Mouse (Mus musculus) CH12.LX (cell line): Measurements from ENCODE around the gene Best1.

ENCODE experiments used
- CTCF ChIP-seq, 2 experiments: IDR thresholded peaks in 1 of 2; conservative IDR thresholded peaks in 1 of 2; 2 replicates each; pipeline ENCODE4 v1.5.1; 2011 to 2012; ENCODE audit warnings: low read depth in 2 of 2, low read length in 2 of 2, improper control_type of control experiment in 1 of 2, inconsistent platforms in 1 of 2, mild to moderate bottlenecking in 1 of 2, moderate library complexity in 1 of 2
- E2F4 ChIP-seq: IDR thresholded peaks from 2 replicates; pipeline ENCODE4 v1.6.1; 2011; ENCODE audit warnings: low read depth, low read length, improper control_type of control experiment; ENCODE audit not compliant: insufficient replicate concordance
- EP300 ChIP-seq: IDR thresholded peaks from 2 replicates; pipeline ENCODE4 v1.6.1; 2011; ENCODE audit warnings: low read length, improper control_type of control experiment
- IRF4 ChIP-seq: IDR thresholded peaks from 2 replicates; pipeline ENCODE4 v1.6.1; 2014; ENCODE audit warnings: low read depth, mild to moderate bottlenecking, inconsistent platforms, low read length, improper control_type of control experiment
- MAFK ChIP-seq: IDR thresholded peaks from 2 replicates; pipeline ENCODE4 v1.6.1; 2011; ENCODE audit warnings: low read length, improper control_type of control experiment; ENCODE audit not compliant: insufficient replicate concordance
- POLR2A ChIP-seq: IDR thresholded peaks from 2 replicates; pipeline ENCODE4 v1.6.1; 2011; ENCODE audit warnings: low read depth, mild to moderate bottlenecking, improper control_type of control experiment, low read length
- ZC3H11A ChIP-seq: IDR thresholded peaks from 2 replicates; pipeline ENCODE4 v1.6.1; 2012; ENCODE audit warnings: low read depth, mild to moderate bottlenecking, inconsistent platforms, low read length, improper control_type of control experiment

- TF ChIP-seq POLR2A (no peak), ZC3H11A (no peak), MAFK (no peak), IRF4 (no peak), EP300 (no peak), E2F4 (no peak), CTCF (conservative IDR thresholded peaks at IDR 0.05 in 1 of 2, IDR thresholded peaks at IDR 0.05 in 1 of 2; ENCODE audit: low read depth in 2 of 2, low read length in 2 of 2) (no peak)
Measured at GRCm38 (mm10) chr19:9987593-9987992, 13.8 kb downstream of the Best1 start.
